22 mouse cellular contexts compared by ENCODE assay signal in the genomic region with DNA sequence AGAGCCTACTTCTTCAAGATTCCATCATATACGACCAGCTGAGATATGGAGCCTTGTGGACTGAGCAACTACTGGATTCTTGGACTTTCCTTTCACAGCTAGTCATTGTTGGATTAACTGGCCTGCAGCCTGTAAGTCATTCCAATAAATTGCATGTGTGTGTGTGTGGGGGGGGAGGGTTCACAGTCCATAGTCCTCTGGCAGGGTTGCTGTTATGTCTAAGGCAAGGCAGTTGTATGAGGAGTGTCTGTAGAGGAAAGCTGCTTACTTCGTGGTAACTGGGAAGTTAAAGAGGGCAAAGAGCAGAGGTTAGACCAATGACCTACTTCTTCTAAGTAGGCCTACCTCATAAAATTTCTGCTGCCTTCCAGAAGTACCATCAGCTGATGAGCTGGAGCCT. TPM values are rescaled to one million over a fixed set of nuclear protein-coding genes. Genes with fewer than 3 reads are reported as not detected.
A peak's percentile ranks its signal among the peaks of the same experiment; 100 is the strongest.
DNase-seq lines count a peak whose midpoint lies in the region; ATAC-seq and TF ChIP-seq lines count a peak whose summit lies in the region.
"Had no signal": no experiment of that assay in that cellular context is flagged by ENCODE, and none has a peak within 500 bp of the region (broad histone marks: within the 10 kb centered on the region; RNA-seq: fewer than 3 reads in every experiment).

No protein-coding gene starts in this region.

- peak; percentile 83 for DNase-seq in kidney, adult 2 months
- peak; percentile 48 for DNase-seq in kidney, postnatal 14 days
- peak; percentile 54 for DNase-seq in yolk sac, embryonic 10.5 days (ENCODE audit: low spot score)
- DNase-seq in thymus, postnatal 10 days (ENCODE audit: low spot score in 2 of 2): no peak
- no peak for DNase-seq in midbrain, postnatal 0 days (ENCODE audit: low spot score)
- DNase-seq: adrenal gland, postnatal 36 days; cerebellum, adult 11 months; cerebellum, postnatal 10 days; gastrocnemius, postnatal 36 days; heart, postnatal 36 days; lung, adult 18-20 months; lung, postnatal 10 days; thymus, adult 18-20 months; thymus, postnatal 4 days had no signal

- WGBS in kidney, adult 2 months: 49% methylated on average over 2 of the region's 2 CpGs
- WGBS in kidney, embryonic 15.5 days: 75% methylated on average over 2 of the region's 2 CpGs
- WGBS in intestine, postnatal 0 days: 35% methylated on average over 2 of the region's 2 CpGs
- 85% methylated on average over 2 of the region's 2 CpGs for WGBS in midbrain, postnatal 0 days

- H3K27me3 ChIP-seq in kidney, adult 2 months (replicated peaks; ENCODE audit: control insufficient read depth, insufficient read depth, low read length): no peaks in the 10 kb centered on the region
- H3K27me3 ChIP-seq in kidney, embryonic 15.5 days: no peaks in the 10 kb centered on the region
- H3K27me3 ChIP-seq in intestine, postnatal 0 days (replicated peaks; ENCODE audit: control insufficient read depth, insufficient read depth, low read length): no peaks in the 10 kb centered on the region
- no peaks in the 10 kb centered on the region for H3K27me3 ChIP-seq in midbrain, postnatal 0 days (ENCODE audit: insufficient read depth, low read length)
- H3K27me3 ChIP-seq: limb, embryonic 13.5 days; stomach, embryonic 15.5 days had no signal

- TF ChIP-seq POLR2A in kidney, adult 2 months (IDR thresholded peaks at IDR 0.05; ENCODE audit: low read depth, low read length): no peak

- no peak for ATAC-seq in kidney, embryonic 15.5 days (replicated peaks; ENCODE audit: low FRiP score)
- peak; percentile 96 for ATAC-seq in intestine, postnatal 0 days
- ATAC-seq in midbrain, postnatal 0 days (ENCODE audit: low FRiP score): no peak
- ATAC-seq: midbrain, embryonic 16.5 days had no signal

- TF ChIP-seq CTCF in kidney, adult 2 months (conservative IDR thresholded peaks at IDR 0.05; ENCODE audit: insufficient read depth, insufficient read length, low read depth, low read length): no peak
- TF ChIP-seq CTCF in intestine, postnatal 0 days (IDR thresholded peaks at IDR 0.05; ENCODE audit: low read depth): no peak
- TF ChIP-seq CTCF in midbrain, postnatal 0 days (IDR thresholded peaks at IDR 0.05): no peak

- no peak overlapping the region for H3K9ac ChIP-seq in kidney, embryonic 15.5 days
- no peak overlapping the region for H3K9ac ChIP-seq in intestine, postnatal 0 days (ENCODE audit: low read depth, low read length)
- H3K9ac ChIP-seq in midbrain, postnatal 0 days (replicated peaks; ENCODE audit: low read length, poor library complexity, severe bottlenecking): no peak overlapping the region
- H3K9ac ChIP-seq: hindbrain, embryonic 14.5 days; limb, embryonic 13.5 days; stomach, embryonic 15.5 days had no signal

- H3K4me1 ChIP-seq in kidney, adult 2 months (ENCODE audit: control insufficient read depth, insufficient read depth, low read length): peaks cover 7% of the 10 kb centered on the region; the same call in 1 of the 2 replicates
- no peaks in the 10 kb centered on the region for H3K4me1 ChIP-seq in kidney, embryonic 15.5 days
- H3K4me1 ChIP-seq in intestine, postnatal 0 days (replicated peaks; ENCODE audit: control insufficient read depth, insufficient read depth, low read length): 0 out of 2 replicates have a peak, but pooled peaks cover 10% of the 10 kb centered on the region
- no peaks in the 10 kb centered on the region for H3K4me1 ChIP-seq in midbrain, postnatal 0 days (ENCODE audit: insufficient read depth, low read length)
- H3K4me1 ChIP-seq: embryonic facial prominence, embryonic 10.5 days; stomach, embryonic 15.5 days had no signal

- no peak overlapping the region for H3K27ac ChIP-seq in kidney, adult 2 months (ENCODE audit: insufficient read depth, low read depth, low read length)
- H3K27ac ChIP-seq in kidney, embryonic 15.5 days: no peak overlapping the region
- H3K27ac ChIP-seq in intestine, postnatal 0 days (ENCODE audit: low read depth, low read length): peak overlapping the region; percentile 73; the same call in 1 of the 2 replicates
- no peak overlapping the region for H3K27ac ChIP-seq in midbrain, postnatal 0 days (ENCODE audit: low read depth, low read length)
- H3K27ac ChIP-seq: embryonic facial prominence, embryonic 10.5 days; hindbrain, embryonic 14.5 days; limb, embryonic 13.5 days; midbrain, embryonic 10.5 days; stomach, embryonic 15.5 days had no signal

- H3K4me2 ChIP-seq in kidney, embryonic 15.5 days: no peak overlapping the region
- no peak overlapping the region for H3K4me2 ChIP-seq in intestine, postnatal 0 days (replicated peaks; ENCODE audit: low read depth)
- H3K4me2 ChIP-seq in midbrain, postnatal 0 days (ENCODE audit: low read depth, low read length, poor library complexity, severe bottlenecking): no peak overlapping the region
- H3K4me2 ChIP-seq: hindbrain, embryonic 14.5 days; limb, embryonic 13.5 days; stomach, embryonic 15.5 days had no signal

- no peaks in the 10 kb centered on the region for H3K9me3 ChIP-seq in kidney, embryonic 15.5 days (replicated peaks)
- H3K9me3 ChIP-seq in intestine, postnatal 0 days (ENCODE audit: control insufficient read depth): no peaks in the 10 kb centered on the region
- H3K9me3 ChIP-seq in midbrain, postnatal 0 days (ENCODE audit: low read length): no peaks in the 10 kb centered on the region
- H3K9me3 ChIP-seq: embryonic facial prominence, embryonic 10.5 days; limb, embryonic 13.5 days; midbrain, embryonic 10.5 days; stomach, embryonic 15.5 days had no signal

- no peaks in the 10 kb centered on the region for H3K36me3 ChIP-seq in kidney, adult 2 months (ENCODE audit: control insufficient read depth, insufficient read depth, low read length)
- H3K36me3 ChIP-seq in kidney, embryonic 15.5 days: no peaks in the 10 kb centered on the region
- H3K36me3 ChIP-seq in intestine, postnatal 0 days (ENCODE audit: control insufficient read depth, insufficient read depth): no peaks in the 10 kb centered on the region
- H3K36me3 ChIP-seq in midbrain, postnatal 0 days (ENCODE audit: insufficient read depth, low read length): no peaks in the 10 kb centered on the region
- H3K36me3 ChIP-seq: embryonic facial prominence, embryonic 10.5 days; limb, embryonic 13.5 days; midbrain, embryonic 10.5 days; stomach, embryonic 15.5 days had no signal

- no peak overlapping the region for H3K4me3 ChIP-seq in kidney, adult 2 months (ENCODE audit: insufficient read depth, low read depth, low read length)
- H3K4me3 ChIP-seq in kidney, embryonic 15.5 days (replicated peaks): no peak overlapping the region
- H3K4me3 ChIP-seq in intestine, postnatal 0 days (ENCODE audit: low read depth, low read length): no peak overlapping the region
- H3K4me3 ChIP-seq in midbrain, postnatal 0 days (ENCODE audit: low read depth, low read length): no peak overlapping the region
- H3K4me3 ChIP-seq: embryonic facial prominence, embryonic 10.5 days; limb, embryonic 13.5 days; midbrain, embryonic 10.5 days; stomach, embryonic 15.5 days had no signal

RNA-seq across cellular contexts. Expression of a gene that starts 22.9 kb away (rescaled TPM):
- polyA plus RNA-seq in kidney, adult 2 months (2012; rRNA removed): 19.5 and 21.0 TPM in 2 replicates
- polyA plus RNA-seq in kidney, embryonic 15.5 days (2015; fragmentation: Nextera tagmentation; extraction: Ambion mirVana): 9.3 and 10.6 TPM in 2 replicates
- polyA plus RNA-seq in intestine, postnatal 0 days (2015; fragmentation: Nextera tagmentation; extraction: Ambion mirVana): 13.8 and 15.1 TPM in 2 replicates
- total RNA-seq in midbrain, postnatal 0 days (2014; rRNA removed): 2.5 and 6.2 TPM in 2 replicates
- polyA plus RNA-seq in midbrain, postnatal 0 days (2015; fragmentation: Nextera tagmentation; extraction: Ambion mirVana): 2.0 and 2.6 TPM in 2 replicates

Comparison
In these comparisons a context has a peak if more than half of its experiments do, and no peak if none do; other contexts are left out.
1. DNase-seq: peak in kidney, adult 2 months (single experiment), kidney, postnatal 14 days (single experiment) and yolk sac, embryonic 10.5 days (single experiment); none in thymus, postnatal 10 days (0 of 2) and midbrain, postnatal 0 days (single experiment).